Mouse (Mus musculus) lung, postnatal 14 days (tissue): ENCODE measurements around the gene BC005624.

Source experiments
- DNase-seq: peaks from one replicate; pipeline ENCODE4 v3.0.0; 2021

BC005624 gene

GRCm38 (mm10) chr2:30927844-30928628, 54.0 kb downstream of the BC005624 start:
- DNase-seq = peak; percentile 92

- DNase-seq = peak; percentile 55
These were observed 54.7 kb downstream of the BC005624 start for GRCm38 (mm10) chr2:30927151-30927781.

- DNase-seq = no peak
These were observed 55.6 kb downstream of the BC005624 start for GRCm38 (mm10) chr2:30926381-30926780.

- no peak for DNase-seq
These were observed 56.8 kb downstream of the BC005624 start for GRCm38 (mm10) chr2:30925181-30925580.

GRCm38 (mm10) chr2:30923099-30923498, 58.9 kb downstream of the BC005624 start:
- no peak for DNase-seq
